Mouse (Mus musculus) heart, embryonic 10.5 days (tissue): ENCODE data around the gene Tgm7. TPM values are rescaled to one million over a fixed set of nuclear protein-coding genes. Genes with fewer than 3 reads are reported as not detected.
A peak's percentile ranks its signal among the peaks of the same experiment; 100 is the strongest.
"Not testable (repeated sequence)": the region's sequence is repeated elsewhere in the genome, so short reads cannot be mapped to it uniquely, and the experiment has no call there.

Experiments
- DNase-seq: peaks from one replicate; pipeline ENCODE4 v3.0.0-alpha.2; 2017; ENCODE audit warnings: low spot score
- H3K27ac ChIP-seq: fragments of 300-500 bp; sonication (generic); 2 replicates; pipeline ENCODE4 v1.5.1; 2016; ENCODE audit warnings: mild to moderate bottlenecking
- H3K27me3 ChIP-seq: fragments of 300-500 bp; sonication (generic); 2 replicates; pipeline ENCODE4 v1.6.1; 2016; ENCODE audit warnings: mild to moderate bottlenecking; ENCODE audit not compliant: poor library complexity, insufficient read depth, severe bottlenecking
- H3K36me3 ChIP-seq: fragments of 300-500 bp; sonication (generic); 2 replicates; pipeline ENCODE4 v1.6.1; 2016; ENCODE audit warnings: mild to moderate bottlenecking, moderate library complexity
- H3K4me1 ChIP-seq: fragments of 300-500 bp; sonication (generic); 2 replicates; pipeline ENCODE4 v1.6.1; 2016; ENCODE audit warnings: mild to moderate bottlenecking
- H3K4me3 ChIP-seq: fragments of 300-500 bp; sonication (generic); 2 replicates; pipeline ENCODE4 v1.5.1; 2016; ENCODE audit warnings: mild to moderate bottlenecking, moderate library complexity
- H3K9me3 ChIP-seq: fragments of 300-500 bp; sonication (generic); 2 replicates; pipeline ENCODE4 v1.6.1; 2016; ENCODE audit warnings: mild to moderate bottlenecking, moderate library complexity
- WGBS: fragments of 180-500 bp; shearing (Covaris S2); methylation state at CpG from one replicate; pipeline ENCODE4 v1.1.7; 2016; 5-methylcytosine and 5-hydroxymethylcytosine counted together
- polyA plus RNA-seq: library from polyadenylated mRNA; unstranded; fragments of >200 nt; fragmentation: Nextera tagmentation; extraction: Ambion mirVana; gene quantifications from 2 replicates; pipeline ENCODE4 v1.2.1, GENCODE M21; 2016

The Tgm7 gene
- polyA plus RNA-seq: not detected in 2 replicates

GRCm38 (mm10) chr2:121109695-121110094 lies at the start of gene Tgm7:
TSS of gene Tgm7 (minus strand) at chr2:121109795.
- Histone ChIP-seq H3K4me3 (no peak within 1 kb of the TSS), H3K27me3 (no peaks in the 10 kb centered on the region), H3K4me1 (peaks cover 4% of the 10 kb centered on the region), H3K9me3 (no peaks in the 10 kb centered on the region), H3K27ac (no peak within 1 kb of the TSS), H3K36me3 (no peaks in the 10 kb centered on the region)
- 81% methylated on average over 4 of the region's 4 CpGs for WGBS
- DNase-seq: no peak

- WGBS: 88% methylated on average over 3 of the region's 3 CpGs
- H3K27me3 ChIP-seq: no peaks in the 10 kb centered on the region
- no peaks in the 10 kb centered on the region for H3K4me1 ChIP-seq
- H3K36me3 ChIP-seq: peaks cover 37% of the 10 kb centered on the region
- no peak for DNase-seq
- H3K4me3 ChIP-seq: no peak overlapping the region
- no peak overlapping the region for H3K27ac ChIP-seq
- H3K9me3 ChIP-seq: no peaks in the 10 kb centered on the region
Measured at GRCm38 (mm10) chr2:121153100-121153499, 43.5 kb upstream of the Tgm7 start.

- no peak for DNase-seq
- no peaks in the 10 kb centered on the region for H3K4me1 ChIP-seq
- no peak overlapping the region for H3K27ac ChIP-seq
- no peak overlapping the region for H3K4me3 ChIP-seq
- no peaks in the 10 kb centered on the region for H3K27me3 ChIP-seq
- WGBS: 81% methylated on average over 5 of the region's 5 CpGs
- peaks cover 41% of the 10 kb centered on the region for H3K36me3 ChIP-seq
- H3K9me3 ChIP-seq: no peaks in the 10 kb centered on the region
Measured at GRCm38 (mm10) chr2:121149679-121150078, 40.1 kb upstream of the Tgm7 start.

- 64% methylated on average over 2 of the region's 2 CpGs for WGBS
- no peaks in the 10 kb centered on the region for H3K9me3 ChIP-seq
- peaks cover 44% of the 10 kb centered on the region for H3K36me3 ChIP-seq
- peaks cover 23% of the 10 kb centered on the region for H3K4me1 ChIP-seq
- no peak for DNase-seq
- no peak overlapping the region for H3K27ac ChIP-seq
- H3K4me3 ChIP-seq: no peak overlapping the region
- no peaks in the 10 kb centered on the region for H3K27me3 ChIP-seq
Measured at GRCm38 (mm10) chr2:121142415-121142814, 32.8 kb upstream of the Tgm7 start.

DNA sequence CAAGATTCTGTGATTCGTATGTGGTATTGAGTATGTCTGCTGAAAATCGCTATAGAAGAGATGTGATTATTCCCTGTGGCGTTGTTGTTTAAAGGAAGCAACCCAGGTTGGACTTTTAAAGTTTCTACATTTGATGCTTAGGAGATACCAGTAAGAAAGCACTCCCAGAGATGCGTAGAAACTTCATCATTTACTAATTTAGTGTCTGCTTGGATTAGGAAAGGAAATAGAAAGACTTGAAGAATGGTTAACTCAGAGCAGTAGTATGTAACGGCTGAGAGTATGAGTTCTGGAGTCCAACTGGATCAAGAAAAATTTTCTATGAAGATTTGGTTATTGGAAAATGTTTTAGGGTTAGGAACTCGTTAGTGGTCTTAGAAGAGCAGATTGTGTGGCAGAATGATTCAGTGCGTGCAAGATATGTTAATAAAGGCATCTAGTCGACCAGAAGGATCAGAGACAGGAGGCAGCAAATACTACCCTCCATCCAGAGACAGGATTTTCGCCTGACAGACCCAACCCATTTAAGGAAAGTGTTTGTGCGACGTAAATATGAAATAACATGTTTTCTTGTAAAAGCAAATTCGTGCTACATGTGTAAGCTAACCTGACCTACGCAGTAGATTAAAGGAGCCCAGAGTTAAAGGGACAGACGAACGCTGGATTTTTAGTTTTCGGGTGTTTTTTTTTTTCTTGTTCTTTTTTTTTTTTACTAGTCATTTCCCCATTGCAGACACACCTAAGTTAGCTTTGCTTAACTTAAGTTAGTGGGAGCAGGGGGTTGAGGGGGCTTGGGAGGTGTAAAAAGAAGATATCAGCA lies 31.8 kb upstream of the Tgm7 start:
- H3K4me3 ChIP-seq: peak overlapping the region; percentile 77

GRCm38 (mm10) chr2:121140018-121140882 lies 30.7 kb upstream of the Tgm7 start, which contains the start of the genes Adal and Lcmt2:
TSS of gene Adal (plus strand) at chr2:121140428.
TSS of gene Lcmt2 (minus strand) at chr2:121140653.
- DNase-seq: peak; percentile 96
- peak within 1 kb of the TSS; percentile 97 for H3K27ac ChIP-seq
- no peaks in the 10 kb centered on the region for H3K27me3 ChIP-seq
- no peaks in the 10 kb centered on the region for H3K9me3 ChIP-seq
- peak within 1 kb of the TSS; percentile 77 for H3K4me3 ChIP-seq
- peaks cover 37% of the 10 kb centered on the region for H3K36me3 ChIP-seq
- WGBS: under 1% methylated on average over 87 of the region's 87 CpGs
- peaks cover 23% of the 10 kb centered on the region for H3K4me1 ChIP-seq

More for the DNA sequence above, 31.8 kb upstream of the Tgm7 start:
- Histone ChIP-seq H3K4me1 (peaks cover 23% of the 10 kb centered on the region), H3K36me3 (peaks cover 40% of the 10 kb centered on the region), H3K27ac (peak overlapping the region; percentile 97), H3K27me3 (no peaks in the 10 kb centered on the region), H3K9me3 (no peaks in the 10 kb centered on the region)
- 75% methylated on average over 16 of the region's 16 CpGs for WGBS
- DNase-seq: no peak

DNA sequence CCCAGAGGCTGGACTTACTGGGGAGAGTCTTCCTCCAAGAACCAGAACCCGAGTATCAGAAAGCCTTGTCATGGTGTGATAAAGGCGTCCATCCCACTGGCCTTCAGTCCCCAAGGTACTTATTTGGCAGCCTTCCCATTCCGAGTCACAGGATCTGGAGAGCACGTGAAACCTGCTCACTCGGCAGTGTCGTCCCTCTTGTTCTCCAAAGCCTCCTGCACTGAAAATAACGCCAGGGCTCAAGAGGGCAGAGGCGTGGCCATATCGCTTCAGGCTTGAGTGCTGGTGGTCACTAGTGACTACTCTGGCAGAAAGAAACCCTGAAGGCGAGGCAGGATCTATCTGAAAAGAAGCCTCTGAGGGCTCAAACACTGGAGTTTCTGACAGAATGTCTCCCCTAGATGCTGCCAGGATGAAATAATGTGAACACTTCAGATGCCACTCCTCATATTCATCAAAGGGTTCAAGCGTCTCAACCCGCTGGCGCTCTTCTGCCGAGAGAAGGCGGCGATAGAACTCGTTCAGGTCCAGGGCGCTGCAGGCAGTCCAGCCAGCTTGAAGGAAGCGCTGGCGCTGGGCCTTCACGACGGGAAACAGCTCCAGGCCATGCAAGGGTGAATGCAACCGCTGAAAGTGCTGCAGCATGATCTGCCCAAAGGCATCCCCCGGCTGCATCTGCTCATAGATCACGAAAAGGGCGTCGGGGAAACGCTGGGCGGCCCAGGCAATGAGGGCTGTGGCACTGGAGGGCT lies 29.8 kb upstream of the Tgm7 start:
- H3K9me3 ChIP-seq: no peaks in the 10 kb centered on the region
- peaks cover 23% of the 10 kb centered on the region for H3K4me1 ChIP-seq
- H3K27me3 ChIP-seq: no peaks in the 10 kb centered on the region
- peak; percentile 77 for DNase-seq
- peaks cover 32% of the 10 kb centered on the region for H3K36me3 ChIP-seq
- 44% methylated on average over 29 of the region's 29 CpGs for WGBS
- peak overlapping the region; percentile 97 for H3K27ac ChIP-seq
- H3K4me3 ChIP-seq: peak overlapping the region; percentile 77

DNA sequence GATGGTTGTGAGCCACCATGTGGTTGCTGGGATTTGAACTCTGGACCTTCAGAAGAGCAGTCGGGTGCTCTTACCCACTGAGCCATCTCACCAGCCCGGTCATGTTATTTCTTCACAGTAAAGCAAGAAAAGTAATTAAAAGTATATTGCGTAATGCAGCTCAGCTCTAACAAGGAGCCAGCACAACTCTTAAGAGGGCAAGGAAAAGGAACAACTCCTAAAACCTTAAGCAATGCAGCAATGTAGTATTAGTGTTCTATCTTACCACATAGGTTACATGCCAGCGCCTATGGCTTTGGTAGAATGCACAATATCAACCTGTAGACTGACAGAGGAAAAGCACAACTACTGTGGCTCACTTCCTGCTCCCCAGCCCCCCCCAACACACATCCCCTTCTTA lies 27.8 kb upstream of the Tgm7 start:
- Histone ChIP-seq H3K27ac (no peak overlapping the region), H3K4me3 (no peak overlapping the region), H3K9me3 (no peaks in the 10 kb centered on the region), H3K4me1 (peaks cover 23% of the 10 kb centered on the region), H3K27me3 (no peaks in the 10 kb centered on the region), H3K36me3 (peaks cover 22% of the 10 kb centered on the region)
- no peak for DNase-seq
- WGBS: 91% methylated on average over 4 of the region's 4 CpGs

DNA sequence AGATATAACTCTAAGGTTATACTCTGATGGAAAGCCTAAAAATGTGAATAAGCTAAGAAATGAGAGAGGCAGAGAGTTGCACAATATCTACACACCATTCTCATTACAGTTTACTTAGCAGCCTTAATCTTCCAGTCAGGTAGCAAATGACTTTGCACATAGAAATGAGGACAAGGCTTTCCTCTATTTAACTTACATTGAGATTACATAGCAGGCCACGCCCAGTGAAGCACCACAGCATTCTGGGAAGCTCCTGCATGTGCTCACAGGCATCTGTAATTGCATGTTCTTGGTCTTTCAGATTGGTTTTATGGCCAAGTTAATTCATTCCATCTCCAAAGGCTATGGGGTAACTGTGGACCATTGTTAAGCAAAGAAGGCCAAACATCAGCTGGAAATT lies 23.2 kb upstream of the Tgm7 start:
- H3K27me3 ChIP-seq: no peaks in the 10 kb centered on the region
- no peak overlapping the region for H3K27ac ChIP-seq
- H3K36me3 ChIP-seq: peaks cover 6% of the 10 kb centered on the region
- H3K4me1 ChIP-seq: no peaks in the 10 kb centered on the region
- 69% methylated on average over 1 of the region's 1 CpGs for WGBS
- DNase-seq: no peak
- no peaks in the 10 kb centered on the region for H3K9me3 ChIP-seq
- no peak overlapping the region for H3K4me3 ChIP-seq

DNA sequence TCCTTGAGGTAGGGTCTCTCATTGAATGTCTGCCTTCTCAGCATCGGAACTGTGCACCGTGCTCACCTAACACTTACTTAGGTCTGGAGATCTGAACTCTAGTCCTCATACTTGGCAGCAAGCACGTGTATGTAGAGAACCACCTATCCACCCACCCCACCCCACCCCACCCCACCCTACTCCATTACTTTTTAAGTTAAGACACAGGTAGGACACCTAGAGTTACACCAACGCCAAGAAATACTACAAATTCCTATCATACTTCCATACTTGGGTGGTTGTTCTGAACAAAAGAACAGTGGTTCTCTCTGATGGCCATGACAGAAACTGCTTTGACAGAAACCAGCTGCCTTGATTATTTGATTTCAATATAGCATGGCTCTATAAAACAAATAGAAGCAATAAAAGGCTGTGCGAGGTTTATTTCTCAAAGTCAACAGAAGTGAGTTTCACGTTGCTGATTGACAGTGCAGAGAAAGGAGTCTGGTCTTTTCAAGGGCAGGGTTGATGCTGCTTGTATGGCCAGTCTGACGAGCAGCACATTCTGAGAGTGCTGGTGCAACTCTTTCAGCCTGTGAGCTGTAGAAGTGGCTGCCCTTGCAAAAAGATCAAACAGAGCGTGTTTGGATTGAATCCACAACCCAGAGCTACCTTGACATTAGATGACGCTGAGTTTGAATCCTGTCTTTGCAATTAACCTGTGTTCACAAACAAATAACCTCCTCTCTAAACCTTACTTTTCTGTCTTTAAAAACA lies 19.4 kb upstream of the Tgm7 start:
- no peaks in the 10 kb centered on the region for H3K9me3 ChIP-seq
- no peak overlapping the region for H3K4me3 ChIP-seq
- WGBS: 63% methylated on average over 9 of the region's 9 CpGs
- no peaks in the 10 kb centered on the region for H3K36me3 ChIP-seq
- no peak for DNase-seq
- H3K27me3 ChIP-seq: no peaks in the 10 kb centered on the region
- no peaks in the 10 kb centered on the region for H3K4me1 ChIP-seq
- H3K27ac ChIP-seq: no peak overlapping the region

DNA sequence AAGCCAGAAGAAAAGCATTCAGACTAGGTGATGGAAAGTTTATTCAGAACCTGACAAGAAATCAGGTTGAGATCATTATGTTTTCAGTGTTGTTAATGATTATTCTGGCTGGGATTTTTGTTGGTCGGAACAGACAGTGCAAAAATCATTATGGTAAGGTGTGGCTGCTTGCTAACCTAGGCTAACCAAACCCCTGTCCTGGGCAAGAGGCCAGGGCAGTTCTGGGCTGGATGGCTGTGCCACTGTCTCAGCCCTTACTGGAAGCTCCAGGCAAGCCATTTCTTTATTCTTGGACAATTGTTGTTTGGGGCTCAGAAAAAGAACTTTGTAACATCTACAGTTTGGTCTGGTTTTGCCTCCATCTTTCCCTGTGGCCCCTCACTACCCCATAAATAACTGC lies 17.9 kb upstream of the Tgm7 start:
- Histone ChIP-seq H3K36me3 (no peaks in the 10 kb centered on the region), H3K27me3 (no peaks in the 10 kb centered on the region), H3K4me3 (no peak overlapping the region), H3K27ac (no peak overlapping the region), H3K9me3 (no peaks in the 10 kb centered on the region), H3K4me1 (no peaks in the 10 kb centered on the region)
- DNase-seq: no peak
- 78% methylated on average over 1 of the region's 1 CpGs for WGBS

DNA sequence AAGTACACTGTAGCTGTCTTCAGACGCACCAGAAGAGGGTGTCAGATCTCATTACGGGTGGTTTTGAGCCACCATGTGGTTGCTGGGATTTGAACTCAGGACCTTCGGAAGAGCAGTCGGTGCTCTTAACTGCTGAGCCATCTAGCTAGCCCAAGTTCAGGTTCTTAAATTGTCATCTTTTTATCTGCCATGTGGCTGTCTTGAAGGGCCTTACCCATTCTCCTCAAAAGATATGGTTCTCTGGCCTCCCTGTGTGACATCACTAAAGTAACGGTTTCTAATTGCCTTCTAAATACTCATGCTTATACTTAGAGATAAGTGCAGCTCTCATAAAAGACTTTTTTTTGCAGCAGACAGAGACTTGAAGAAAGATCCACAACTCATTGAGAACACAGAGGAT lies 16.7 kb upstream of the Tgm7 start:
- H3K9me3 ChIP-seq, DNase-seq, H3K27me3 ChIP-seq, H3K4me3 ChIP-seq, H3K4me1 ChIP-seq, H3K27ac ChIP-seq, H3K36me3 ChIP-seq: not testable (repeated sequence)
- 88% methylated on average over 5 of the region's 5 CpGs for WGBS
